Mouse (Mus musculus): ENCODE measurements around the gene Olfr320. TPM values are rescaled to one million over a fixed set of nuclear protein-coding genes. Genes with fewer than 3 reads are reported as not detected.
"Not testable (repeated sequence)": the region's sequence is repeated elsewhere in the genome, so short reads cannot be mapped to it uniquely, and the experiment has no call there.

The Olfr320 gene
- polyA plus RNA-seq, 1 experiment, result not detected

DNA sequence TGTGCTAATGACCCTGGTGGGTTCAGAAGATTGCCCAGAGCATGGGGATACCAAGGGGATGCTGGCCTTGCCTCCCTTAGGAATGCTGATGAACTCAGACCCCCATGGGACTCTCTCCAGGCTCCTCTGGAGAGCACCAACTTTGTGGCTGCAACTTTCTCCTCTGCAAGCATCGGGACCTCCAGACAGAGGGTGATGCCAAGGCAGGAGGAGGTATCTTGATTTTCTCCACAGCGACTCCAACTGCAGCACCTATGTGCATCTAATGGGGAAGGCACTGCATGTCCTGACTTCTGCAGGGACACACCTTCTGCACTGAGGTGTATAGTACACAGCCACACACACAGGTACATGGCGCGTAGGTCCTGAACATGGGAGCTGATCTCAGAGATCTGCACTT is 22.3 kb upstream of the Olfr320 start, which contains the start of gene Olfr322:
Gene Olfr322, plus strand, starts transcription at position 187 of the 400 bp plus-strand sequence.
- 88% methylated on average over 4 of the region's 4 CpGs for WGBS
- Histone ChIP-seq H3K4me1 (ENCODE audit: control insufficient read depth, insufficient read depth, low read length) (no peaks in the 10 kb centered on the region), H3K4me3 (ENCODE audit: insufficient read depth, low read depth, low read length) (no peak within 1 kb of the TSS), H3K27ac (ENCODE audit: insufficient read depth, low read depth, low read length) (no peak within 1 kb of the TSS)
- TF ChIP-seq CTCF (IDR thresholded peaks at IDR 0.05; ENCODE audit: insufficient read depth, low read depth, low read length) (no peak), POLR2A (IDR thresholded peaks at IDR 0.05; ENCODE audit: insufficient read depth, low read depth, low read length) (no peak)

DNA sequence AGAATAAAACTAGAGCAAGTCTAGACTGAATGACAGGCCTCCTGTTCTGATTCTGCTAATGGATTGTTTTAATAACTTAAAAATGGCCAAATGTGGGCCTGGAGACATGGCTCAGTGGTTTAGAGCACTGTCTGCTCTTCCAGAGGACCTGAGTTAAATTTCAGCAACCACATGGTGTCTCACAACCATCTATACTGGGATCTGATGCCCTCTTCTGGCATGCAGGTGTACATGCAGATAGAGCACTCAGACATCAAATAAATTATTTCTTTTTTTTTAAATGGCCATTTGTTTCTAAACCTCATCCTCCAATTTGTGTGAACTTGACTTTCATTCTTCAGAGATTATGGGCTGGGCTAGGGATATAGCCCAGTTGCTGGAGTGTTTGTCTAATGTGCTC is 11.6 kb upstream of the Olfr320 start:
- H3K27ac ChIP-seq (ENCODE audit: insufficient read depth, low read depth, low read length), result no peak overlapping the region
- H3K4me1 ChIP-seq (ENCODE audit: control insufficient read depth, insufficient read depth, low read length), result no peaks in the 10 kb centered on the region
- H3K4me3 ChIP-seq (ENCODE audit: insufficient read depth, low read depth, low read length), result no peak overlapping the region
- TF ChIP-seq CTCF (IDR thresholded peaks at IDR 0.05; ENCODE audit: insufficient read depth, low read depth, low read length) (no peak), POLR2A (IDR thresholded peaks at IDR 0.05; ENCODE audit: insufficient read depth, low read depth, low read length) (no peak)

DNA sequence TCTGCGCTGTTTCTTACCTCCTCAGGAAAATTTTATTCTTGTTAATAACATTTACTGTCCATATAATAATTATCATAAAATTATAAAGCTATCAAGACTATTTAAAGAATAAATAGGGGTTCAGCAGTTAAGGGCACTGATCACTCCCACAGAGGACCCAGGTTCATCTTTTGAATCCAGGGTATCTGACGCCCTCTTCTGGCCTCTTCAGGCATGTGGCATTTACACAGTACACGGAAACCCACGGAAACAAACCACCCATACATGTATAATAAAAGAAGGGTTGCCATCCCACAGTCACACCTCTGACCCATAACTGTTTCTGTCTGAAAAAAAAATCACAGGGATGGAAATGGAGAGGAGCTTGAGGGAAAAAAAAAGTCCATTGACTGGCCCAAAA is 9.1 kb upstream of the Olfr320 start:
- TF ChIP-seq CTCF (IDR thresholded peaks at IDR 0.05; ENCODE audit: insufficient read depth, low read depth, low read length) (no peak), POLR2A (IDR thresholded peaks at IDR 0.05; ENCODE audit: insufficient read depth, low read depth, low read length) (no peak)
- 52% methylated on average over 4 of the region's 4 CpGs for WGBS
- no peak overlapping the region for H3K4me3 ChIP-seq (ENCODE audit: insufficient read depth, low read depth, low read length)
- no peak overlapping the region for H3K27ac ChIP-seq (ENCODE audit: insufficient read depth, low read depth, low read length)
- no peaks in the 10 kb centered on the region for H3K4me1 ChIP-seq (ENCODE audit: control insufficient read depth, insufficient read depth, low read length)

DNA sequence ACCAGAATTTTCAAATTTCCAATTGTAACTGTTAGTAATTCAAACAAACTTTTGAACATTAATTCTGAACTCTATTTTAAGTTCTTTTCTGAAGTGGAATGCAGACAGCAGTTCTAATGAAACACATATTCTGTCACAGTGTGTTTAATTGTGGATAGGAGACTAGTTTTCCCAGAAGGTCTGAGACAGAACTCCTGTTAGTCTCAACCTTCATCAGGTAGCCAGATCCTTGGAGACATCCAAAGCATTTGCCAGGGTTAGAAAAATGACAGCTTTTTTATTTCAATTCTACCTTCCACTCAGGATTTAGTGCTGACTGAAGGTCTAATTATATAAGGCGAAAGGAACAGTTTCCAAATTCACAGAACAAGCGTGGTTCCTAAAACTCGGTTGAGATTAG is 18.0 kb downstream of the Olfr320 start, which contains the start of gene Olfr319:
Gene Olfr319, plus strand, starts transcription at position 301 of the 400 bp plus-strand sequence.
- H3K27ac ChIP-seq (ENCODE audit: insufficient read depth, low read depth, low read length), result no peak within 1 kb of the TSS
- TF ChIP-seq POLR2A (IDR thresholded peaks at IDR 0.05; ENCODE audit: insufficient read depth, low read depth, low read length), result no peak
- TF ChIP-seq CTCF (IDR thresholded peaks at IDR 0.05; ENCODE audit: insufficient read depth, low read depth, low read length), result no peak
- H3K4me3 ChIP-seq (ENCODE audit: insufficient read depth, low read depth, low read length), result no peak within 1 kb of the TSS
- no peaks in the 10 kb centered on the region for H3K4me1 ChIP-seq (ENCODE audit: control insufficient read depth, insufficient read depth, low read length)
- 86% methylated on average over 3 of the region's 3 CpGs for WGBS

DNA sequence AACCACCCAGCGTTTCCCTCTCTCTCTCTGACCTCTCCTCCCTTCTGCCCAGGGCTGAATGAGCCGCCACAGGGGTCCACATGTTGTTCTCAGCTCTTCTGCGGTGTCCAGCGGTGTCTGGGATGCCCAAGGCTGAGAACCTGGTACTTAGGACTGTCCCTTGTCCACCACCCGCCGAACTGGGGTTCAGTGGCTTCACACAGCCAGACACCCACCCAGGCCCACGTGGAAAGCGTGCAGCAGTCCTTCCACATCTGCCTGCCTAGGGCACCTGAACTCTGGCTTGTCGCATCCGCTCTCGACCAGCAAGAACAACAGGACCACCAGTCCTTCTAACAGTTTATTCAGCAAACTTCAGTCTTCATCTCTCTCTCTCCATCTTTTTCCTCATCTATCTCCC is 28.2 kb downstream of the Olfr320 start:
- H3K4me1 ChIP-seq (ENCODE audit: control insufficient read depth, insufficient read depth, low read length), result no peaks in the 10 kb centered on the region
- TF ChIP-seq POLR2A (IDR thresholded peaks at IDR 0.05; ENCODE audit: insufficient read depth, low read depth, low read length) (no peak), CTCF (IDR thresholded peaks at IDR 0.05; ENCODE audit: insufficient read depth, low read depth, low read length) (no peak)
- WGBS, result 82% methylated on average over 11 of the region's 11 CpGs
- no peak overlapping the region for H3K27ac ChIP-seq (ENCODE audit: insufficient read depth, low read depth, low read length)
- H3K4me3 ChIP-seq (ENCODE audit: insufficient read depth, low read depth, low read length), result no peak overlapping the region

DNA sequence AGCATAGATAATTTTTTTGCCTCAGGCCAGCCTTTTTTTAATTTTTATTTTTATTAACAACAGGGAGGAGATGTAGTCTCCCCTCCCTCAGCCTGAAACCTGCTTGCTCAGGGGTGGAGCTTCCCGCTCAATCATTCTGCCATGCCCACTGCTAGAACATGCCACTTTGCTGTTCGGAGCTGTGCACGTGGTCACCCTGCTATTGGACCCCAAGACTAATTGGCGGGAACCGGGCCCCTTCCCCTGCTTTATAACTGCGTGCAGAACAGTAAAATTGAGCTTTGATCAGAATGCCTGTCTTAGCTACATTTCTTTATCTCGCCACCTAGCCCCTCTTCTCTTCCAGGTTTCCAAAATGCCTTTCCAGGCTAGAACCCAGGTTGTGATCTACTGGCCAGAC is 36.8 kb downstream of the Olfr320 start:
- not testable (repeated sequence) for H3K4me1 ChIP-seq (ENCODE audit: control insufficient read depth, insufficient read depth, low read length); H3K27ac ChIP-seq (ENCODE audit: insufficient read depth, low read depth, low read length); H3K4me3 ChIP-seq (ENCODE audit: insufficient read depth, low read depth, low read length)
- 94% methylated on average over 7 of the region's 7 CpGs for WGBS

DNA sequence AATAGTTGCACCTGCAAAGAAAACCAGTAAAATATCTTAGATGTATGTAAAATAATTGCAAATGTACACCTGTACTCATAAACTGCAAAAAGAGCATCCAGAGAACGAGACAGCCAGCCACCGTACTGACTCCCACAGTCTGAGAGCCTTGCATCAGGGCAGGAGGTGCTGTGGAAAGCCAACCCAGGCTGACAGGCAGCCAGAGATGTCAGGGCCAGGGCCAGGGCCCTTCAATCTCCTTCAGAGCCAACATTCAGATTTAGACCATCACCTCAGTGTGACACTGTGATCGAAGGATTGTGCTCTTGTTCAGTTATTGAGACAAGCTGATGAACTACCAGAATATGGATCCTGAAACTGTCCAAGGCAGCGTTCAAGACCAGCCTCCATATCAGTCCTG is 38.8 kb downstream of the Olfr320 start:
- H3K4me1 ChIP-seq (ENCODE audit: control insufficient read depth, insufficient read depth, low read length), result no peaks in the 10 kb centered on the region
- no peak for TF ChIP-seq CTCF (IDR thresholded peaks at IDR 0.05; ENCODE audit: insufficient read depth, low read depth, low read length)
- TF ChIP-seq POLR2A (IDR thresholded peaks at IDR 0.05; ENCODE audit: insufficient read depth, low read depth, low read length), result no peak
- WGBS, result 92% methylated on average over 4 of the region's 4 CpGs
- H3K4me3 ChIP-seq (ENCODE audit: insufficient read depth, low read depth, low read length), result no peak overlapping the region
- no peak overlapping the region for H3K27ac ChIP-seq (ENCODE audit: insufficient read depth, low read depth, low read length)

DNA sequence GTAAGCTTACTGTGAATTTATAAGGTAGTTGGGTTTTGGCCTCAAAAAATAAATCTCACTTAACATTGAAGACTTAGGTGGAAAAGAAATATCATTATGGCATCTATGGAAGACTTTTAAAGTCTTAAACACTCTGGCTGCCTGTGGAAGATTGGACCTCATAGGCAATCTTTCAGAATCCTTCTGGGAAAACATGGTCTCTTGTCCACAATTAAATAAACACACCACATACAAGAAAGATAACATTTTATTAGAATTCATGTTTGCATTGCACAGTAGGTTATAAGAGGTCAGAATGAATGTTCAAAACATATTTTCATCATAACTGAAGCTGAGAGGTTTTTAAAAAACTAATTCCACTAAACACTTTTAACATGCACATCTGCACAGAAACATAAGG is 43.0 kb downstream of the Olfr320 start, which contains the start of gene Olfr318:
Gene Olfr318, minus strand, starts transcription at position 101 of the 400 bp plus-strand sequence.
- no peaks in the 10 kb centered on the region for H3K4me1 ChIP-seq (ENCODE audit: control insufficient read depth, insufficient read depth, low read length)
- no peak within 1 kb of the TSS for H3K4me3 ChIP-seq (ENCODE audit: insufficient read depth, low read depth, low read length)
- H3K27ac ChIP-seq (ENCODE audit: insufficient read depth, low read depth, low read length), result no peak within 1 kb of the TSS
- no peak for TF ChIP-seq CTCF (IDR thresholded peaks at IDR 0.05; ENCODE audit: insufficient read depth, low read depth, low read length)
- no peak for TF ChIP-seq POLR2A (IDR thresholded peaks at IDR 0.05; ENCODE audit: insufficient read depth, low read depth, low read length)

DNA sequence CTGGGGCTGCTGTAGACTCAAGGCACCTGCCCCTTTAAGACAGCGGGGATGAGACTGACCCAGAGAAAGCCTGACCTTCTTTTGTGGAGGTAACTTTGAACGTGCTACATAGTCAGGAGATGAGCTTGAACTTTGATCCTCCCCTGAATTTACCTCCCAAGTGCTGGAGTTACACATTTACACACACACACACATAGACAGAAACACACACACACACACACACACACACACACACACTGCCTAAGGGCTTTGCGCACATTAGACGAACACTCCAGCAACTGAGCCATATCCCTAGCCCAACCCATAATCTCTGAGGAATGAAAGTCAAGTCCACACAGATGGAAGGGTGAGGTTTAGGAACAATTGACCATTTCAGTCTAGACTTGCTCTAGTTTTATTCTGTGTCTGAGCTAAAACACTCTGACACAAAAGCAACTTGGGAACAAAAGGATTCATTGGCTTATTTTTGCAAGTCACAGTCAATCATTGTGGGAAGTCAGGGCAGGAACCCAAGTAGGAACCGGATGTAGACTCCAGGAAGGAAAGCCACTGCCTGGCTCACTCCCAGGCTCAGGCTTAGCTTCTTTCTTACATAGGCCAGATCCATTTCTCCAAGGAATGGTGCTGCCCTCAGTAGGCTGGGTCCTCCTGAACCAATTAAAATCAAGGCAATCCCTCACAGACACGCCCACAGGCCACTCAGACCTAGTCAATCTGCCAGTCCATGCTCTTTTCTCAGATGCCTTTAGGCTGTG is 47.2 kb downstream of the Olfr320 start:
- not testable (repeated sequence) for H3K27ac ChIP-seq (ENCODE audit: insufficient read depth, low read depth, low read length); H3K4me3 ChIP-seq (ENCODE audit: insufficient read depth, low read depth, low read length); H3K4me1 ChIP-seq (ENCODE audit: control insufficient read depth, insufficient read depth, low read length)
- WGBS, result 76% methylated on average over 6 of the region's 6 CpGs

DNA sequence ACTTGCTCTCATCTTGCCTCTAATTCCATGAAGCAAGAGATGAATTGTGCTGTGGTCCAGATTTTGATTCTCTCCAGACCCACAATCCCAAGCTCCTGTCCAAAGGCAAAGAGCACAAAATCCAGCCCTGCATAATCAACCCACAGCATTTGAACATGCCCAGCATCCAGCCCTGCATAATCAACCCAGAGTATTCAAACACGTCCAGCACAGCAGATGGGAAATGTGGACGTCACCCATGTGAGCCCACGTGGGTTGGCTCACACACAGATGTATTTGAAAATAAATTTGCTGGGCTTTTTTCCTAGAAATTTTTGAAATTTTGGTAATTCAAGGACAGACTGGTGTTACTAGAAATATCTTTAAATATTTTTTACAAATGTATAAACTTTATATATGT is 52.5 kb downstream of the Olfr320 start:
- Histone ChIP-seq H3K27ac (ENCODE audit: insufficient read depth, low read depth, low read length) (no peak overlapping the region), H3K4me3 (ENCODE audit: insufficient read depth, low read depth, low read length) (no peak overlapping the region), H3K4me1 (ENCODE audit: control insufficient read depth, insufficient read depth, low read length) (no peaks in the 10 kb centered on the region)
- TF ChIP-seq CTCF (IDR thresholded peaks at IDR 0.05; ENCODE audit: insufficient read depth, low read depth, low read length), result no peak
- TF ChIP-seq POLR2A (IDR thresholded peaks at IDR 0.05; ENCODE audit: insufficient read depth, low read depth, low read length), result no peak
- WGBS, result 22% methylated on average over 3 of the region's 3 CpGs

Other genes starting within 250 kb of the Olfr320 start
- not detected in 2 replicates for gene Gm12253, start 248.5 kb upstream of the Olfr320 start, polyA plus RNA-seq (2012; ENCODE audit: insufficient read depth, insufficient read length, low replicate concordance, missing spikeins)
- not detected in 2 replicates for gene Lypd9, start 228.2 kb upstream of the Olfr320 start, polyA plus RNA-seq (2012; ENCODE audit: insufficient read depth, insufficient read length, low replicate concordance, missing spikeins)
- not detected in 2 replicates for gene Olfr30, start 218.8 kb upstream of the Olfr320 start, polyA plus RNA-seq (2012; ENCODE audit: insufficient read depth, insufficient read length, low replicate concordance, missing spikeins)
- not detected in 2 replicates for gene Olfr332, start 188.5 kb upstream of the Olfr320 start, polyA plus RNA-seq (2012; ENCODE audit: insufficient read depth, insufficient read length, low replicate concordance, missing spikeins)
- not detected in 2 replicates for gene Olfr331, start 178.5 kb upstream of the Olfr320 start, polyA plus RNA-seq (2012; ENCODE audit: insufficient read depth, insufficient read length, low replicate concordance, missing spikeins)
- not detected in 2 replicates for gene Olfr330, start 146.3 kb upstream of the Olfr320 start, polyA plus RNA-seq (2012; ENCODE audit: insufficient read depth, insufficient read length, low replicate concordance, missing spikeins)
- gene Olfr329-ps, start 134.7 kb upstream of the Olfr320 start, polyA plus RNA-seq (2012; ENCODE audit: insufficient read depth, insufficient read length, low replicate concordance, missing spikeins), result not detected in 2 replicates
- gene Olfr328, start 125.5 kb upstream of the Olfr320 start, polyA plus RNA-seq (2012; ENCODE audit: insufficient read depth, insufficient read length, low replicate concordance, missing spikeins), result not detected in 2 replicates
- not detected in 2 replicates for gene Olfr224, start 110.5 kb upstream of the Olfr320 start, polyA plus RNA-seq (2012; ENCODE audit: insufficient read depth, insufficient read length, low replicate concordance, missing spikeins)
- not detected in 2 replicates for gene Olfr325, start 103.4 kb upstream of the Olfr320 start, polyA plus RNA-seq (2012; ENCODE audit: insufficient read depth, insufficient read length, low replicate concordance, missing spikeins)
- gene Olfr324, start 86.0 kb upstream of the Olfr320 start, polyA plus RNA-seq (2012; ENCODE audit: insufficient read depth, insufficient read length, low replicate concordance, missing spikeins), result not detected in 2 replicates
- gene 2210407C18Rik, start 65.0 kb upstream of the Olfr320 start, polyA plus RNA-seq (2012; ENCODE audit: insufficient read depth, insufficient read length, low replicate concordance, missing spikeins), result not detected in 2 replicates
- gene Olfr323, start 50.6 kb upstream of the Olfr320 start, polyA plus RNA-seq (2012; ENCODE audit: insufficient read depth, insufficient read length, low replicate concordance, missing spikeins), result not detected in 2 replicates
- not detected in 2 replicates for gene Trim58, start 40.6 kb upstream of the Olfr320 start, polyA plus RNA-seq (2012; ENCODE audit: insufficient read depth, insufficient read length, low replicate concordance, missing spikeins)
- gene Olfr322, start 22.3 kb upstream of the Olfr320 start, polyA plus RNA-seq (2012; ENCODE audit: insufficient read depth, insufficient read length, low replicate concordance, missing spikeins), result not detected in 2 replicates
- not detected in 2 replicates for gene Olfr319, start 18.1 kb downstream of the Olfr320 start, polyA plus RNA-seq (2012; ENCODE audit: insufficient read depth, insufficient read length, low replicate concordance, missing spikeins)
- not detected in 2 replicates for gene Olfr318, start 42.9 kb downstream of the Olfr320 start, polyA plus RNA-seq (2012; ENCODE audit: insufficient read depth, insufficient read length, low replicate concordance, missing spikeins)
- gene Olfr317, start 58.1 kb downstream of the Olfr320 start, polyA plus RNA-seq (2012; ENCODE audit: insufficient read depth, insufficient read length, low replicate concordance, missing spikeins), result not detected in 2 replicates
- gene Olfr316, start 71.6 kb downstream of the Olfr320 start, polyA plus RNA-seq (2012; ENCODE audit: insufficient read depth, insufficient read length, low replicate concordance, missing spikeins), result not detected in 2 replicates
- gene Olfr315, start 92.1 kb downstream of the Olfr320 start, polyA plus RNA-seq (2012; ENCODE audit: insufficient read depth, insufficient read length, low replicate concordance, missing spikeins), result not detected in 2 replicates
- gene Olfr314, start 101.9 kb downstream of the Olfr320 start, polyA plus RNA-seq (2012; ENCODE audit: insufficient read depth, insufficient read length, low replicate concordance, missing spikeins), result not detected in 2 replicates
- not detected in 2 replicates for gene Fam183b, start 120.9 kb downstream of the Olfr320 start, polyA plus RNA-seq (2012; ENCODE audit: insufficient read depth, insufficient read length, low replicate concordance, missing spikeins)
- not detected in 2 replicates for gene Olfr313, start 133.9 kb downstream of the Olfr320 start, polyA plus RNA-seq (2012; ENCODE audit: insufficient read depth, insufficient read length, low replicate concordance, missing spikeins)
- gene Olfr312, start 148.1 kb downstream of the Olfr320 start, polyA plus RNA-seq (2012; ENCODE audit: insufficient read depth, insufficient read length, low replicate concordance, missing spikeins), result not detected in 2 replicates
- not detected in 2 replicates for gene Olfr311, start 158.2 kb downstream of the Olfr320 start, polyA plus RNA-seq (2012; ENCODE audit: insufficient read depth, insufficient read length, low replicate concordance, missing spikeins)
- not detected in 2 replicates for gene Gm12258, start 166.1 kb downstream of the Olfr320 start, polyA plus RNA-seq (2012; ENCODE audit: insufficient read depth, insufficient read length, low replicate concordance, missing spikeins)
- gene 2810021J22Rik, start 186.1 kb downstream of the Olfr320 start, polyA plus RNA-seq (2012; ENCODE audit: insufficient read depth, insufficient read length, low replicate concordance, missing spikeins), result not detected in 2 replicates
- not detected in 2 replicates for gene Zfp39, start 223.1 kb downstream of the Olfr320 start, polyA plus RNA-seq (2012; ENCODE audit: insufficient read depth, insufficient read length, low replicate concordance, missing spikeins)
- not detected in 2 replicates for gene Btnl10, start 236.8 kb downstream of the Olfr320 start, polyA plus RNA-seq (2012; ENCODE audit: insufficient read depth, insufficient read length, low replicate concordance, missing spikeins)